Mouse (Mus musculus) kidney, postnatal 36 days (tissue): ENCODE measurements at regions not wholly inside any gene's neighbourhood (a gene's known extent, or its start where the extent isn't known, plus 50 kb on each side); places are given as distances from the start of the nearest gene placed in this dataset.
"Not testable (repeated sequence)": the region's sequence is repeated elsewhere in the genome, so short reads cannot be mapped to it uniquely, and the experiment has no call there.

ENCODE experiments used
- DNase-seq, 2 experiments: peaks; one replicate each; pipeline ENCODE4 v3.0.0; 2021 to 2022; ENCODE audit warnings: mixed read lengths in 2 of 2

DNA sequence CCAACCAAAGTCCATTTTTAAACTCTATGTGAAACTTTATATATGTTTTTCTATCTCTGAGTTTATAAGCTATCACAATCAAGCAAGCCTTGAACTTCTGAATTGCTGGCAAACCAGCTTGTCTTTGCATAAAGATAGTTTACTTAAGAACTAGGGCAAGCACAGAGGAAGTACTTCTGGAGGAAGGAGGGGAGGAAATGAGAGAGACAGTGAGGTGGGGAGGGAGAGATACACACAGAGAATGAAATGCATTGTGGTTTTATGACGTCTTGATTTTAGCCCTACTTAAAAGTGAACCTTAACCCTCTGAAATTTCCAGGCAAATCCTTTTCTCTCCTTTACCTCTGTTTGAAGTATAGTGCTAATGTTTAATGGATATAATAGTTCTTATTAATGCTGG, 421.0 kb downstream of the Hs3st1 start:
- DNase-seq = no peak

DNA sequence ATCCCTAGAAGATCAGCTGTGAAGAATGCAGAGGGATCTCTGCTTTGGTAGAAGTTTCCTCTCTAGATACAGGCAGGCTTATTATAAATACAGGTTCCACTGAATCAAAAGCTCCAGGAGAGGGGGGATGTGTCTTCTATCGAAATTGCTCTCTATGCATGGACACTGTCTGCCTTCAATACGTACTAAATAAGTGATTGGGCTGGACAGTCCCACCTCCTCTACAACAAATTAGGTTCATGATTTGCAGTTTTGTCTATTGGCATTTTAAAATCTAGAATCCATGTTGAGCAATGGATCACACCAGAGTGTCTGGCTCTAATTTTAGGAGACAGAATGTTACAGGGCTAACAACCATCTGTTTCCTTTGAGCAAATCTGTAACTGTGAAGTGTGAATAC, 429.9 kb downstream of the Hs3st1 start:
- DNase-seq = no peak

DNA sequence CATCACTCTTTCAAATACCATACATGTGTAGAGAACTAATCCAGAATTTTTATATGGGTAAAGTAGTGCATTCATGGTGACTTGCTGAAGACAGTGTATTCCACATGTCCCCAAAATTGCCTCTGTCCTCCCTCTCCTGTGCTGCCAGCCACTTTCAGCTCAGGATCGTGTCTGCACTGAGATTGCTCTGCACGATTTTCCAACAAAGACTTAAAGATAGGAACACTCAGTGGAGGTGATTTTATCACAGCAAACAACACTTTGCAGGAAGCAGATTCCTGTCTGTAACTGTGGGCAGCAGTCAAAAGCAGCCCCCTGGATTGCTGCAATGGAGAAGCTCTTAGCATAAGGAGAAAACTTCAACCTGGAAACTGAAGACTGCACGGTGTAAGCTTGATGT, 438.8 kb downstream of the Hs3st1 start:
- DNase-seq = no peak

GRCm38 (mm10) chr5:39311211-39311610, 434.6 kb upstream of the Clnk start:
- DNase-seq = no peak

GRCm38 (mm10) chr5:39305794-39306193, 429.2 kb upstream of the Clnk start:
- no peak for DNase-seq

- no peak for DNase-seq
Measured at GRCm38 (mm10) chr5:39292849-39293248, 416.2 kb upstream of the Clnk start.

DNA sequence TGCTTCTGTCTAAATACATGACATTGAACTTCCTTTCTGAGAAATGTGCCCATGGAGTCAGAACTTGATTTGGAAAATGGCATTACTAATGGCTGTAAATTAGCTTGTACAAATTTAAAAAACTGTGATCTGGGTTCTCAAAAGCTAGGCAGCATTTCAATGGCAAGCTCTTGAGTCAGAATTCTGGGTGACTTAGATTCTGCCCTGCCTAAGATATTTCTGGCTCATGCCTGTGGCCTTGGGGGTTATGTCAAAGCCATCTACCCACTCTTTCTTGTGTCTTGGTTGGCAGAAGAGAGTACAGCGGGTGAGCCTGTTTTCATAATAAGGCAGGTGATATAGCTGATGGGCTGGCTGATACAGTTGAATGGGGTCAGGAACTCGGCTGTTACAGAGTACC, 404.4 kb upstream of the Clnk start:
- DNase-seq = no peak

- DNase-seq = no peak
Measured at GRCm38 (mm10) chr5:39273710-39274385, 397.2 kb upstream of the Clnk start.

DNA sequence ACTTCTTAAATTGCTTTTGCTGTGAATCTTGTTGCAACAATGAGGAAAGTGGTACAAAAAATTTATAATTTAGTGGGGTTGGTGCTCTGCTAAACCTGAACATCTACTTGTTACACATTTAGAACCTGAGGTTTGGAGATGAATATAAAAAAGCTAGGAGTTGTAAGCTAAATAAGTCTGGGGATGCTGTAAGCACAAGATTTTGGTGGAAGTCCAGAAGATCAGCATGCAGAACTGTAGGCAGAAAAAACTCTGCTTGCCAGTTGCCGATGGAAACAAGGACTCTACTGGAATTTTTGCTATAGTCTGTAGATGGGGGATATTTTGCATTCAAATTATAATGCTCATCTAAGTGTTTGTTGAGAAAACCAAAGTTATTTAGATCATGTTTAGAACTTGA, 390.5 kb upstream of the Clnk start:
- DNase-seq = no peak

GRCm38 (mm10) chr5:39260721-39261190, 384.1 kb upstream of the Clnk start:
- no peak for DNase-seq

DNA sequence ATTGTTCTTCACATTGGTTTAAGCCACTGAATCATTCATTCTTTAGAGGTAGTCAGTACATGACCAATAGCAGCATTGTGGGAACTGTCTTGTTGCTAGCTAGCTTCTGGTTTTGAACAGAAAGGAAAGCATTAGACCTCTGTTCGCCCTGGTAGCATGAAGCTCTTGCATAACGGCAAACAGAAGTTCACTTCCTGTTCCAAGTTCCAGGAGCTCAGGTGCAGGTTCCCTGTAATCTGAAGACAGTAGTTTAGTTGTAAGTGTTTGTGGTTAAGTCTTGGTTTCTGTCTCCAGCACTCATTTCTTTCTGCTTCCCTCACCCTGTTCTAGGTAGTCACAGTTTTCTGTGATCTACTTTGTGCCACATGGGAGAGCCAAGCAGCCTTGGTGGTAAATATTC, 381.1 kb upstream of the Clnk start:
- DNase-seq = no peak

DNA sequence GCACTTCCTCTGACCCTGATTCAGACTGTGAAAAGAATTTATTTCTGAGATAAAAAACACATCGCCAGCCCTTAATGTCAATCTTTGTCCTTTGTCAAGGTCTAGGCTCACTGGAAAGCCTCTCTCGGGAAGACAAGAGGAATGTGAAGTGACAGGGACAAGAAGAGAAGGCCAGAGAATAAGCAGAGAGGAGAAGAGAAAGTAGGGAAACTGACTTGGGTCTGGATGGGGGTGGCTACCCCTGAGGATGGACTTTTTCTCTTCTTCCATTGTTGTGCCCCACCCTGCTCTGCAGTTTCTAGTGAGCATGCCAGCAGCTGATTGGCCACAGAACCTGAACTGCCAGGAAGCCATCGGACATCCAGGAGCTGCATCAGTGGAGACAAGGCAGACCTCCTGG, 375.6 kb upstream of the Clnk start:
- no peak for DNase-seq

DNA sequence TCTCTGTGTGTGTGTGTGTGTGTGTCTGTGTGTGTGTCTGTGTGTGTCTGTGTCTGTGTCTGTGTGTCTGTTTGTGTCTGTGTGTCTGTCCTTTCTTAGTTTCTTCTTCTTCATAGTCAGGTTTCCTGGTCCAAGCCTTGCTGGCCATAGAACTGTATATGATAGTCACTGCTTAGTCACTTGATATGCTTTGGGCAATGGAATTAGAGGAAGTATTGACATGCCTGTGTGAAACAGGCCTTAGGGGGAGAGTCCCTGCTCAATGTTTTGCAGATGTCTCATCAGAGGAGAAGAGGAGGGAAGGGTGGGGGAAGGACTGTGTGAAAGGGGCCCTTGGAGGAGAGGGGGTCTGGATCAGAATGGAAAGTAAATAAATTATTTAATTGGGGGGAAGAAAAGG, 374.4 kb upstream of the Clnk start:
- DNase-seq = no peak

DNA sequence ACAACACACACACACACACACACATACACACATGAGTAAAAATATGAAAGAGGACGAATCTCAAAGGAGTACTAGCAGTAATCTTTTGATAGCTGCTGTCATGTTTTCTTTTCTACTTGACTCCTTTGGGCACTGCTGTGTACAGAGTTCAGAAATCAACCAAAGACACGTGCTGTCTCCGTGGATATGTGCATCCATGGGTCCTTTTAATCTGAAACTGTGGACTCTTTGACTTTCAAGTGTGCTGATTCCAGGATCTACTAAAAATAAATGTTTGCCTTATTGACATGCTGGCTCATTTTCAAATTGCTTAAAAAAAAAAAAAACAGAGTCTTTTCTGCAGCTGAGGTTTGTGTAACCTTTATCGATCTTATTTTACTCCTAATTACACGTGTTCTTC, 343.1 kb upstream of the Clnk start:
- DNase-seq = no peak

- no peak for DNase-seq
Measured at GRCm38 (mm10) chr5:39216326-39216725, 339.7 kb upstream of the Clnk start.

DNA sequence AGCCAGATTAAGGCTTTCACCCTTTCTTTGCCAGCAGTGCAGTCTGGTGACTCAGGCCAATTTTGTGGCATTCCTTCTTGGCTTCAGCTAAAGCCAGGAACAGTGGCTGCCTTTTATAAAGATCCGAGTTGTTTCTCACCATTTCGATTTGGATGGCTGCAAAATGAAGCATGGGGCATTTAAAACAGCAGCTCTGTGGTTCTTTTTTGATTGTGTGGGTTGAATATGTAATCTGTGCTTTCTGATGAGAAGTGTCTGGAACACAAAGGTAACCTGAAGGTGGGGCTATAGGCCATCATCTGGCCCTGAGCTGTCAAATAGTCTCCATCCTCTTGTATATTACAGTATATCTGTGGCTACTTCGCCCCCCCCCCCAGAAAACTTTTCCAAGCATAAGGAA, 338.4 kb upstream of the Clnk start:
- DNase-seq = peak in 1 of 2 experiments; percentile 2

GRCm38 (mm10) chr5:39212550-39212949, 335.9 kb upstream of the Clnk start:
- DNase-seq = no peak

DNA sequence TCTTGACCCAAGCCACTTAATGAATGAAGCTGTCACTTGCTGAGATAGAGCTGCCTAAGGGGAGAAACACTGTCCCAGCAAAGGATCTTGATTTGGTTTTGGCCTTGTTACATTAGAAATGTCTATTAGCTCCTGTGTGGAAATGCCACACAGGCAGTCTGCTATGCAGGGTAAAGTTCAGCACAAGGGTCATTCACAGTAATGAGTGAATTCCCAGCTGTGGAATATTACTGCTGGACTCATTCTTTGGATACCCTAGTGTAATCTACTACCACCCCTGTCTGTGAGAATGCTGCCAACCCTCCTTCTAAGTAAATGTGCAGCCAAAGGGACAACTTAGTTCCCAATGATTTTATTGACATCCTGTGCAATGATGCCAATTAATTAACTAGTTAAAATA, 322.2 kb upstream of the Clnk start:
- DNase-seq = peak; percentile 2 to 3

GRCm38 (mm10) chr5:39191153-39191552, 314.5 kb upstream of the Clnk start:
- not testable (repeated sequence) for DNase-seq

- DNase-seq = no peak
Measured at GRCm38 (mm10) chr5:39181616-39182402, 305.2 kb upstream of the Clnk start.

GRCm38 (mm10) chr5:39181028-39181427, 304.4 kb upstream of the Clnk start:
- no peak for DNase-seq

DNA sequence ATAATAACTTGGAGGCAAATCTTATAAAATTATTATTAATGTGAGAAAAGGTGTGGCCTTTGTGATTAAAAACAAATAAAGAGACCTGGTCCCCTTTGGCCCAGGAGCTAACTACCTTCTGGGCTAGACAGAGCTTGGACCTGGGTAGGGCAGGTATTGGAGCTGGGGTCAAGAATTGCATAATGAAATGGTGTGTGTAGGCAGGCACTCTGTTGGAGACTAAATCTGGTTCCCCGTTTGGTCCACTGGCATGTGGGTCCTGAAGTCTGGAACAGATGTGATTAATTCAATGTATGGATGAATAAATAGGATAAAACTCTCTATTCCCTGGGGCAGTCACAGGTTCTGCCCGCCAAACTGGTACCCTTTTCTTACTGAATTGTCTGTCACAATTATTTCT, 301.3 kb upstream of the Clnk start:
- DNase-seq = no peak

DNA sequence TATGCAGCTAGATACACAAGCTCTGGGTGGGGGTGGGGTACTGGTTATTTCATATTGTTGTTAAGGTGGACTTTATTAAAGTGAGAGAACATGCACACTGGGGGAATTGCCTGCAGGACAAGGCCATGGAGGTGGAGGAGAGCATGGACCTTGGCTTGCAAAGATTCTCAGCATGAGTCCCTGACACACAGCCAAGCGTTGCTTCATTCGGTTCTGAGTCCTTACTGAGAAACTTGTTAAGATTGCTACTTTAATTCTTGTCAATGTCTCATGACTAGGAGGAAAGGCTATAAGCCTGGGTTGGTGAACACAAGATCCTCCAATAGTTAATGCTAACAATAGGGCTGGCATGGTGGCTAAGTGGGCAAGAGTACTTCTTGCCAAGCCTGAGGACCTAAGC, 300.3 kb upstream of the Clnk start:
- DNase-seq = no peak

DNA sequence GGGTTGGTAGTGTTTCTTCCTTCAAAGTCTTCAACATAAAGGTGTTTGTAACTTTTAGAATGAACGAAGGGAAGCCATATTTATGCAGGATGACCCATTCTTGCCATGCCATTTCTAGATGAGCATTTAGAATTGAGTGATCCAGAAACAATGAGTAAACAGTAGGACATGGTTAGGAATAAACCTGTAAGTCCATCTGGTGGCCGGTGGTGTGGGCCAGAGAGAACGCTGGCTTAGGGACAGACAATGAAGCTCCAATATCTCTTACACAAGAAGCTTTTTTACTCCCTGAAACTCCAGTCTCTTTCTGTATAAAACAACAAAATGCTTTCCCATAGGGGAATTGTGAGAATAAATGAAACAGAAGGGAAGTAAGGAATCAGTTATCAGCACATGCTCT, 296.9 kb upstream of the Clnk start:
- no peak for DNase-seq

GRCm38 (mm10) chr5:39159651-39160050, 283.0 kb upstream of the Clnk start:
- DNase-seq = no peak
